Mouse (Mus musculus) liver, embryonic 12.5 days (tissue): ENCODE measurements at regions not wholly inside any gene's neighbourhood (a gene's known extent, or its start where the extent isn't known, plus 50 kb on each side); places are given as distances from the start of the nearest gene placed in this dataset.

Experiments
- ATAC-seq: fragments of 200-750 bp; cut with Nextera tagmentation; 2 replicates; pipeline ENCODE4 v1.8.0; 2017; ENCODE audit warnings: moderate number of reproducible peaks, mild to moderate bottlenecking, moderate library complexity
- H3K27ac ChIP-seq: fragments of 300-500 bp; sonication (generic); 2 replicates; pipeline ENCODE4 v1.5.1; 2016; ENCODE audit warnings: mild to moderate bottlenecking
- H3K27me3 ChIP-seq: fragments of 300-500 bp; sonication (generic); replicated peaks from 2 replicates; pipeline ENCODE4 v1.6.1; 2016; ENCODE audit warnings: mild to moderate bottlenecking, moderate library complexity
- H3K36me3 ChIP-seq: fragments of 300-500 bp; sonication (generic); 2 replicates; pipeline ENCODE4 v1.6.1; 2016; ENCODE audit warnings: mild to moderate bottlenecking, moderate library complexity
- H3K4me1 ChIP-seq: fragments of 300-500 bp; sonication (generic); 2 replicates; pipeline ENCODE4 v1.6.1; 2016
- H3K4me2 ChIP-seq: fragments of 300-500 bp; sonication (generic); 2 replicates; pipeline ENCODE4 v1.6.1; 2016; ENCODE audit warnings: mild to moderate bottlenecking, moderate library complexity
- H3K4me3 ChIP-seq: fragments of 300-500 bp; sonication (generic); 2 replicates; pipeline ENCODE4 v1.5.1; 2016; ENCODE audit warnings: mild to moderate bottlenecking, moderate library complexity
- H3K9ac ChIP-seq: fragments of 300-500 bp; sonication (generic); 2 replicates; pipeline ENCODE4 v1.6.1; 2016; ENCODE audit warnings: mild to moderate bottlenecking, moderate library complexity
- H3K9me3 ChIP-seq: fragments of 300-500 bp; sonication (generic); replicated peaks from 2 replicates; pipeline ENCODE4 v1.6.1; 2016; ENCODE audit warnings: mild to moderate bottlenecking, moderate library complexity
- WGBS: fragments of 180-500 bp; shearing (Covaris S2); methylation state at CpG from one replicate; pipeline ENCODE4 v1.1.7; 2016; ENCODE audit not compliant: insufficient replicate concordance; 5-methylcytosine and 5-hydroxymethylcytosine counted together

DNA sequence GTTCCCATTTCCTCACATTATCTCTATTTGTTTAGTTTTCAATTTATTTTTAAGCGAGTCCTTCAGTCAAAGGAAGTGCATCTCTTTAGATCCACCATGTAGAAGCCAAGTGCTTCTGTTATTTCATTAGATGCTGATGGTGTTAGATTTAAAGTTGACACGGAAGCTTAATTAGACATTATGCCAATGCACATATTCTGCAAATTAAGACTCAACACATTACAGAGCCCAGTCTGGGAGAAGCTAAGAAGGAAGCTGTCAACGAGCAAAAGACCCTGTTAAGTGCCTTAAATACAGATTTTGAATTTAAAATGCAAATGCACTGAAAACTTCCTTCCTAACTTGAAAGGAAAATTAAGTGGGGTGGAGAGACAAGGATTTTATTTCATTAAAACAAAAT lies 461.6 kb downstream of the Nuf2 start:
- no peaks in the 10 kb centered on the region for H3K9me3 ChIP-seq
- H3K27me3 ChIP-seq = no peaks in the 10 kb centered on the region
- H3K36me3 ChIP-seq = no peaks in the 10 kb centered on the region
- no peak overlapping the region for H3K9ac ChIP-seq
- no peak overlapping the region for H3K4me3 ChIP-seq
- no peak for ATAC-seq
- H3K4me2 ChIP-seq = no peak overlapping the region
- WGBS = 63% methylated on average over 3 of the region's 3 CpGs
- no peaks in the 10 kb centered on the region for H3K4me1 ChIP-seq
- no peak overlapping the region for H3K27ac ChIP-seq

DNA sequence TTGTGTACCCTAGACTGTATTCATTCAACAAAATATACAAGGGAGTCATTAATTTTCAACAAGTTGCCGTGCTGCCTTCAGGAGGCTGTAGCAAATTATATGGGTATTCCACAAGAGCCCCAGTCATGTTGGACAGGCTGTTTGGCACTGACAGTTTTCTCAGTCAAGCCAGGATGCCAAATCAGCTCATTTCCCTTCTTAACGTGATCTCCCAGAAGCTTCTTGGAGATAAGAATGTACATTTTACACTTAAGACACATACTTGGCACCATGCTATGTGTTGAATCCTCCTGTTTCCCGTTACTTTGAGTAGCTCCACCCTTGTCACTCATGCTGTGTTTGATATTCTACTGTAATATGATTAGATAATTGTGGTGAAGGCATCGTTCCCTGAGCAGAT lies 464.5 kb downstream of the Nuf2 start:
- Histone ChIP-seq H3K4me2 (no peak overlapping the region), H3K27me3 (no peaks in the 10 kb centered on the region), H3K9me3 (no peaks in the 10 kb centered on the region), H3K27ac (no peak overlapping the region), H3K9ac (no peak overlapping the region), H3K36me3 (no peaks in the 10 kb centered on the region), H3K4me1 (no peaks in the 10 kb centered on the region), H3K4me3 (no peak overlapping the region)
- ATAC-seq = no peak
- WGBS = 47% methylated on average over 4 of the region's 4 CpGs

DNA sequence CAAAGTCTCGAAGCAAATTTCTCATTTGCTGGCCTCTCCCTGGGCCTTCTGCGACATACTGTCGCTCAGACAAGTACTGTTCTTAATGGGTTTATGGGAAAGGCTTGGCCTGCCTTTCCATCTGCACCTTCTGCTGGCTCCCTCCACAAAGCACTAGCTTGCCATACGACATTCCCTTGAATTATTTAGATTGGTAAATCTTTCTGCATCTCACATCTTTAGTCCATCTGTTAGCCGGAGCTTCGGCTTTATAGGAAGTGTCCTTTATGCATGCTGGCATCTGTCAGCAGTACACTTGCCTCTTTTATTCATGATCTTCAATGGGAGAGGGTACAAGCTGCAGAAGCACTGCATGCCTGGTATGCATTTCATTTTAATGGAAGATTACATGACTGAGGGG lies 470.6 kb downstream of the Nuf2 start:
- Histone ChIP-seq H3K27ac (no peak overlapping the region), H3K9ac (no peak overlapping the region), H3K4me3 (no peak overlapping the region), H3K4me2 (no peak overlapping the region), H3K4me1 (no peaks in the 10 kb centered on the region), H3K36me3 (no peaks in the 10 kb centered on the region), H3K27me3 (no peaks in the 10 kb centered on the region), H3K9me3 (no peaks in the 10 kb centered on the region)
- WGBS = 71% methylated on average over 6 of the region's 6 CpGs
- no peak for ATAC-seq

DNA sequence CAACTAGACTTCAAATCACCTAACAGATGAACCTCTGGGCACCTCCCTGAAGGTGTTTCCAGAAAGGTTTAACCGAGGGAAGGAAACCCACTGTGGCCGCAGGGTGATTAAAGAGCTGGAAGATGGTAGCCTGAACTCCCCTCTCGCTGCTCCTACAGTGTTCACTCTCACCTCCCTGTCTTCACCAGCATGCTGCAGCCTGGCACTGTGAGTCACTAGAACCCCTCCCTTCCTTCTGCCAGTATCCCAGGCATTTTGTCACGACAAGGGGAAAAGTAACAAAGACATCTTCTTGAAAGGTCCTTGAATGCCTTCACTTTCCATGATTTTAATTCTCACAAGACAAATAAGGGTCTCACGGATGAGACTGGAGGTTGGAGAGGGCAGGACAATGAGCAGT lies 471.1 kb downstream of the Nuf2 start:
- Histone ChIP-seq H3K27ac (no peak overlapping the region), H3K36me3 (no peaks in the 10 kb centered on the region), H3K4me3 (no peak overlapping the region), H3K4me2 (no peak overlapping the region), H3K27me3 (no peaks in the 10 kb centered on the region), H3K9me3 (no peaks in the 10 kb centered on the region), H3K9ac (no peak overlapping the region), H3K4me1 (no peaks in the 10 kb centered on the region)
- ATAC-seq = no peak
- WGBS = 62% methylated on average over 5 of the region's 5 CpGs

DNA sequence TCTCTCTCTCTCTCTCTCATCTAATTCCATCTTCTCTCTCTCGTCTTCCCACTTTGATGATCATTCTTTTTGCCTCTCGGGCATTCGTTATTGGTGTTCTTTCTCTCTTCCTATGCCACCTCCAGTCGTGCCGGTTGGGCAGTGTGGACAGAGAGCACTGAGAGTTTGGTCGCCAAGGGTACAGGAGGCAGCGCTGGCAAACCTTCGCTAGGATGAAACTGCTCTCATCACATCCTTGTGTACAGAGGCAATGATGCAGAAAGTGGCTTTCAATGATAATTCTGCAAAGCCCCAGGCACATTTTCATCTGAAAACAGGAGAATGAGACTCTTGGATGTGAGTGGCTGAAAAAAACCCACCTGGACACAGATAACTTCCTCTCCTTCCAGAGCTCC lies 479.4 kb downstream of the Nuf2 start:
- no peaks in the 10 kb centered on the region for H3K9me3 ChIP-seq
- H3K9ac ChIP-seq = no peak overlapping the region
- no peak overlapping the region for H3K27ac ChIP-seq
- no peaks in the 10 kb centered on the region for H3K36me3 ChIP-seq
- H3K4me2 ChIP-seq = no peak overlapping the region
- WGBS = 77% methylated on average over 8 of the region's 8 CpGs
- no peaks in the 10 kb centered on the region for H3K4me1 ChIP-seq
- H3K4me3 ChIP-seq = no peak overlapping the region
- ATAC-seq = no peak
- no peaks in the 10 kb centered on the region for H3K27me3 ChIP-seq

DNA sequence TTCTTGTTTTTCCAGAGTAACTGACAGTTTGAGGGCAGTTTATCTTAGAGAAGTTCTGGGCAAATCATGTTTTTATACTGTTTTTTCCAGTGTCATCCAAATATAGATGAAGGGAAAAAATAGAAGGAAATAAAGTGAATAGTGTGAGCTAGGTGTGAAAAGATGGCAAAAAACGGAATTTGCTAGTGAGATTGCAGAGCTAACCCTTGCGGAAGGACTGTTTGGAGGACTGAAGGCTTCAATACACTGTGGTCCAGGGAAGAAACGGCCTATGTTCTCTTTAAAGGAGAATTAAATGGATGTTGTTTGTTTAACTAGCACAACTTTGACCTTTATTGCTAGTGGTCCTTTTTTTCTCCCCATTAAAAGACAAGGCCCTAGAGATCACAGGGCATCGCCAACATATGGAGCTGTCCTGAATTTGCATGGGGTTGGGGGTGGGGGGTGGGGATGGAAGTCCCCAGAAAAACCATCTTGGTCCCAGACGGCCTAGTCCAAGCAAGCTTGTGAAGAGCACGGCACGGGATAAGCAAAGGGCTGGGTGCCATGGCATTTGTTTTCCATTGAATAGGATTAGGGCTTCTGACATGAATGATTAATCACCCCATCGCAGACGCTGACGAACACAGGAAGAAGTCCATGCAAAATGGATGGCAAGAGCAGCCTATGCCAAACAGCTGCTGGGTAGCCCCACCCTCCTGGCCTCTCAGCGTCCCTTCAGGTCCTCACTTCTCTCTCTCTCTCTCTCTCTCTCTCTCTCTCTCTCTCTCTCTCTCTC lies 480.0 kb downstream of the Nuf2 start:
- no peaks in the 10 kb centered on the region for H3K27me3 ChIP-seq
- WGBS = 52% methylated on average over 11 of the region's 11 CpGs
- no peak for ATAC-seq

DNA sequence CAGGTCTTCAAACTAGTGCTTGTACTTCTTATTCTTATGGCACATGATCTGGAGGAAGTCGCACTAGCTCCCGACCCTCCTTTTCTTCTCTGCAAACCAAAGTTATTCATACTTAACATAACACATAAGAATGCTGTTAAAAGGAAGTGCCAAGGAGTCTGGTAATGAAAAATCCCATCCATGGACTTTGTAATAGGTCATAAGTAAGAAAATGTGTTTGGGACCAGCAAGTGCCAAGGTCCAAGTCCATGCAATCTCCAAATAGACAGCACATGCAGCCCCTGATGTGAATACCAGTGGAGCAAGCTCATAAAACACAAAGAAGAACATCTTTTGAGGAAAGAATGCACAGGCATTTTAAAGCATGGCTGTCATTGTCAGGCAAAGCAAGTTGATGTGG lies 481.4 kb downstream of the Nuf2 start:
- no peaks in the 10 kb centered on the region for H3K9me3 ChIP-seq
- H3K9ac ChIP-seq = no peak overlapping the region
- WGBS = 80% methylated on average over 2 of the region's 2 CpGs
- no peak overlapping the region for H3K4me2 ChIP-seq
- no peak for ATAC-seq
- H3K36me3 ChIP-seq = no peaks in the 10 kb centered on the region
- H3K27ac ChIP-seq = no peak overlapping the region
- H3K27me3 ChIP-seq = no peaks in the 10 kb centered on the region
- H3K4me3 ChIP-seq = no peak overlapping the region
- H3K4me1 ChIP-seq = no peaks in the 10 kb centered on the region

More for the DNA sequence above, 480.0 kb downstream of the Nuf2 start:
- Histone ChIP-seq H3K4me1 (no peaks in the 10 kb centered on the region), H3K9me3 (no peaks in the 10 kb centered on the region), H3K36me3 (no peaks in the 10 kb centered on the region), H3K27ac (no peak overlapping the region), H3K9ac (no peak overlapping the region), H3K4me2 (no peak overlapping the region), H3K4me3 (no peak overlapping the region)

DNA sequence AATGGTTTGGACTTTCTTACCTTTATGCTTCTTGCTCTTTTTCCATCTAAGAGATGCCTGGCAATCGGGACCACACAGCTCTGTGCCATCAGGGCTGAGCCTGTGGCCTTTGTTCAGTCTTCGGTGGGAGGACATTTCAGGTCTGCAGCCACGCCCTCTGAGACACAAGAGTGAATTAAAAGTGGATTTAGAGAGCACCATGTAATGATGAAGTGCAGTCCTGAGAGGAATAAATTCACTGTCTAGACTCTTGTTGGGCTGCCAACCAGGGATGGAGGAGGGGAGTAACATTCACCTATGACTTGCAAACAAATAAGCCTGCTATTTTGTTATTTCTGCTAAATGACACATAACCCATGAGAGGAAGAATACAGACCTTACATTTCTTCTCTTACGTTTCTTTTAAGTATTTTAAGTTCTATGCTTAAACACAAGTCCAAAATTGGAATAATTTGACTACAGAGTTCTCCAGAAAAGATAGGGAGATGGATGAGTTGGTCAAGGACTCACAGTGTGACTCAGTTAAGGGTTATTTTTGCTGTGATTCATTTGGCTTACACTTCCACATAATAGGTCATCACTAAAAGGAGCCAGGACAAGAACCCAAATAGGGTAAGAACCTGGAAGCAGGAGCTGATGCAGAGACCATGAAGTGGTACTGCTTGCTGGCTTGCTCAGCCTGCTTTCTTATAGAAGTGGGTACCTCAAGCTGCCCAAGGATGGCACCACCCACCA lies 484.3 kb downstream of the Nuf2 start:
- H3K9ac ChIP-seq = no peak overlapping the region
- ATAC-seq = no peak
- H3K4me3 ChIP-seq = no peak overlapping the region
- no peaks in the 10 kb centered on the region for H3K36me3 ChIP-seq
- no peak overlapping the region for H3K27ac ChIP-seq
- no peaks in the 10 kb centered on the region for H3K4me1 ChIP-seq
- no peaks in the 10 kb centered on the region for H3K27me3 ChIP-seq
- no peak overlapping the region for H3K4me2 ChIP-seq
- WGBS = 55% methylated on average over 4 of the region's 4 CpGs
- no peaks in the 10 kb centered on the region for H3K9me3 ChIP-seq

DNA sequence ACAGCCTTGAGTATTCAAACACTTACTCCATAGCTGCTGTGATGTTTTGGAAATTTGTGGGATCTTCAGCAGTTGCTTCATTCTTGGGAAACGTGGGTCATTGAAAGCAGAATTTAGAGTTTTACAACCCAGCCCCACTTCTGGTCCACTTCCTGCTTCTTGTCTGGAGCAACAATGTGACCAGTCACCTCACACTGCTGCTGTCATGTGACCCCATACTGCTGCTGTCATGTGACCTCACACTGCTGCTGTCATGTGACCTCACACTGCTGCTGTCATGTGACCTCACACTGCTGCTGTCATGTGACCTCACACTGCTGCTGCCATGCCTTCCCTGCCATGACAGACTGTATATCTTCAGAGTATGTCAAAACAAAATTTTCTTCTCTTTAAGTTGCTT lies 497.7 kb downstream of the Nuf2 start:
- Histone ChIP-seq H3K27ac (no peak overlapping the region), H3K9me3 (no peaks in the 10 kb centered on the region), H3K4me3 (no peak overlapping the region), H3K27me3 (no peaks in the 10 kb centered on the region), H3K4me1 (no peaks in the 10 kb centered on the region), H3K36me3 (no peaks in the 10 kb centered on the region), H3K4me2 (no peak overlapping the region), H3K9ac (no peak overlapping the region)
- no peak for ATAC-seq
- WGBS = 53% methylated on average over 1 of the region's 1 CpGs

DNA sequence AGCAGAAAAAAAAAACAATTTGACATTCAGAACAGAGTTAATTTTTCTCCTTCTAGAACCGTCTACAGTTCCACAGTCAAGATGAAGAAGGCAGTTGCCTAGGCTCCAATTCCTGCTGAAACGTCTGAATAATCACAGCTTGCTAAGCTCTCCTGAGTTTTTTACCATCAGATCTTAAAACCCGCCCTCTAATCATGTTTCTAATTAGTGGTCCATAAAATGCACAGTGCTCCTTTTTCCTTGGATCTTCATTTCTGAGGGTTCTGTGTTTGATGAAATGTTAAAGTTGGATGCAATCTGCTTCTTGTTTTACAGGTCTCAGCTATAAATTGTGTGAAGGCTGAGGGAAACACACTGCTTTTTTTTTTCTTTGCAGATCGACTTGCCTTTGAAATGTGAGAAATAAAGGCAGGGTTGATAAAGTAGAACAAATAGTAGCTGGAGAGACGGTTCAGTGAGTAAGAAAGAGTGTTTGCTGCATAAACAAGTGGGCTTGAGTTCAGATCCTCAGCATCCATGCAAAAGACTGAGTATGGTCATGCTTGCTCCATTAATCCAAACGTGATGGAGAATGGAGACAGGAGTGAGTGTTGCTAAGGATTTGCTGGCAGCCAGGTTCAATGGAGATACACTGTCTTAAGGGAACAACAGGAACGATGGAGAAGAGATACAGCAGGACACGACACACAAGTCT lies 499.3 kb downstream of the Nuf2 start:
- no peak for ATAC-seq
- WGBS = 48% methylated on average over 8 of the region's 8 CpGs

DNA sequence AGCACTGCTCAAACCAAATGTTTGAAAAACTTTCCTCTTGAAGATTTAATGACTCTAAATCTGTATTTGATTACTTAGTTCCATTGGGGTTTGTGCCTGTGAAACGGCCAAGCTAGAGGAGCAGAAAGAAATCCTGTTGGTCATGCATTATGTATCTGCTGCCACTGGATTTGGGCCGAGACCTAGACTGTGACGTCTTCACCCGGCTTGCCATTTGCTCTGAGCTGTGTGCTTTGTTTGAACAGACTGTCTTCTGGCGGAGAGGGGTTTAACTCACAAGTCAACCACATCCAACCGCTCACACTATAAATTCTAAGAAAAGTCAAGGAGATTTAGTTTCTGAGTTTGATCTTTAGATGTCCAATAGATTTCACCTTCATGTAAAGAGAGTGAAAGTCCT lies 503.6 kb downstream of the Nuf2 start:
- no peak overlapping the region for H3K4me3 ChIP-seq
- WGBS = 69% methylated on average over 6 of the region's 6 CpGs
- ATAC-seq = no peak
- no peaks in the 10 kb centered on the region for H3K27me3 ChIP-seq
- H3K9ac ChIP-seq = no peak overlapping the region
- no peaks in the 10 kb centered on the region for H3K9me3 ChIP-seq
- H3K36me3 ChIP-seq = no peaks in the 10 kb centered on the region
- H3K27ac ChIP-seq = no peak overlapping the region
- H3K4me2 ChIP-seq = no peak overlapping the region
- H3K4me1 ChIP-seq = no peaks in the 10 kb centered on the region

More for the DNA sequence above, 499.3 kb downstream of the Nuf2 start:
- Histone ChIP-seq H3K4me1 (no peaks in the 10 kb centered on the region), H3K36me3 (no peaks in the 10 kb centered on the region), H3K27ac (no peak overlapping the region), H3K27me3 (no peaks in the 10 kb centered on the region), H3K9me3 (no peaks in the 10 kb centered on the region), H3K4me2 (no peak overlapping the region), H3K9ac (no peak overlapping the region), H3K4me3 (no peak overlapping the region)

DNA sequence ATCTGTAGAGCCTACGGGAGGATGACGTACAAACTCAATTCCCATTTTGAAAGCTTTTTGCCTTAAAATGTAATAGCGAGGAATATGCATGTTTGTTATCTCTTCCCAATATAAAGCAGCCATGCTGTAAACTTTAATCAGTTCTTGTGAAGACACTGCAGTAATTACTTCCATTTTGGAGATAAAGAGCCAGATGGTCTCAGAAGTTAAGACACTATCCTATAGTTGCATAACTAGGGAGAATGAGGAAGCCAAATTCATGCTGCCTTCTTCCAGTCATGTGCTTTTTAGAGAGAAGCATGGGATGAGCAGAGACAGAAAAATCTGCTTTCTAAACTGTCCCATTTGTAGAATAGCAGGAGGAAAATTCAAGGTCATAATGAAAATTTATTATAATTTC lies 504.0 kb downstream of the Nuf2 start:
- 58% methylated on average over 3 of the region's 3 CpGs for WGBS
- no peaks in the 10 kb centered on the region for H3K9me3 ChIP-seq
- no peaks in the 10 kb centered on the region for H3K36me3 ChIP-seq
- ATAC-seq = no peak
- no peak overlapping the region for H3K4me2 ChIP-seq
- no peak overlapping the region for H3K27ac ChIP-seq
- no peak overlapping the region for H3K9ac ChIP-seq
- no peaks in the 10 kb centered on the region for H3K27me3 ChIP-seq
- no peak overlapping the region for H3K4me3 ChIP-seq
- H3K4me1 ChIP-seq = no peaks in the 10 kb centered on the region
